ENCODE assay signal across 11 mouse cellular contexts in the genomic region with DNA sequence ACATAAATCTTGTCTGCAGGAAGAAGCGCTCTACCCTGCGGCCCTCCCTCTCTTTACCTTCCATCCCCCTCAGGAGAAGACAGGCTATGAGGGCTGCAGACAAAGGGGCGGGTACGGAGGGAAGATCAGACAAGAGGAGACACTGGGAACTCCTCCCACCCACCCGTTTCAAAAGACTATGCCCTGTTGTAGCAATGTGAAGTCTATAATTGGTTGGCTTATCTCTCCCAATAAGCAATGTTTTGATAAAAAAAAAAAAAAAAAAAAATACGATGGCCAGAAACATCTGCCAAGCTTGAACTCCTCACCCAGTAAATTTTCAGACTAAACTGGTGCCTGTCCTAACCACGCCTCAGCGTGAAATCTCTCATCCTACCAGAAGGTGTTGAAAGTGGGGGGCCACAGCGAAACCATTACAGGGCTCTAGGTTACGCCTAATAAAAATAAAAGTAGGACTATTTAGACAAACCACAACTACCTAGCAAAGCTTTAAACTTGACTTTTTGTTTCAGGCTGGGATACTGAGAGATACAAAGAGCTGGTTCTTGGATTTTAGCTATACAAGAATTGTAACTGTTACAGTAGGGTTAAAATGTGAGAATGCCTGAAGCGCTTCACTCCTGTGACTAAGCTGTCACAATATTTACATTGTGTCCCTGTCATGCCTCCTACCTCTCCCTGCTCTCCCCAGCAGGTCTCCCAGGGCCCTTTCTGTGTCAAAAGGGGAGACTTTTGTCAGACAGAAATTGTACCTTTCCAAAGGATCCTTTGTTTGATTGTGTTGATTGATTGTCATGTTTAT.
A peak's percentile ranks its signal among the peaks of the same experiment; 100 is the strongest.
DNase-seq lines count a peak whose midpoint lies in the region; ATAC-seq and TF ChIP-seq lines count a peak whose summit lies in the region.
"Had no signal": no experiment of that assay in that cellular context is flagged by ENCODE, and none has a peak within 500 bp of the region (broad histone marks: within the 10 kb centered on the region; RNA-seq: fewer than 3 reads in every experiment).

No protein-coding gene starts in this region.

- peaks cover 7% of the 10 kb centered on the region; the same call in 1 of the 2 replicates for H3K4me1 ChIP-seq in cerebellum, adult 2 months (ENCODE audit: control insufficient read depth, insufficient read depth, low read length)
- peaks cover 40% of the 10 kb centered on the region for H3K4me1 ChIP-seq in hindbrain, embryonic 13.5 days (replicated peaks)
- H3K4me1 ChIP-seq in neural tube, embryonic 13.5 days (replicated peaks): peaks cover 45% of the 10 kb centered on the region

- TF ChIP-seq CTCF in cerebellum, adult 2 months (IDR thresholded peaks at IDR 0.05; ENCODE audit: borderline replicate concordance, insufficient read depth, low read depth, low read length): no peak

- intact Hi-C loops in left cerebral cortex, postnatal 4 days (cut with DNase I): loop anchor here (10.0 kb wide), 1 partner anchor 122 kb away; a partner anchor contains a TSS

- H3K36me3 ChIP-seq in hindbrain, embryonic 13.5 days: no peaks in the 10 kb centered on the region
- H3K36me3 ChIP-seq in neural tube, embryonic 13.5 days: no peaks in the 10 kb centered on the region

- peak; percentile 41; the same call in 1 of the 2 replicates for ATAC-seq in hindbrain, embryonic 13.5 days (ENCODE audit: low FRiP score)
- peak; percentile 66 for ATAC-seq in neural tube, embryonic 13.5 days (ENCODE audit: low read depth)

- no peaks in the 10 kb centered on the region for H3K27me3 ChIP-seq in cerebellum, adult 2 months (ENCODE audit: control insufficient read depth, insufficient read depth, low read length)
- H3K27me3 ChIP-seq in hindbrain, embryonic 13.5 days: peaks cover 15% of the 10 kb centered on the region
- H3K27me3 ChIP-seq in neural tube, embryonic 13.5 days: peaks cover 49% of the 10 kb centered on the region

- peak overlapping the region; percentile 39 for H3K4me2 ChIP-seq in hindbrain, embryonic 13.5 days
- peak overlapping the region; percentile 44 for H3K4me2 ChIP-seq in neural tube, embryonic 13.5 days

- no peaks in the 10 kb centered on the region for H3K9me3 ChIP-seq in hindbrain, embryonic 13.5 days
- no peaks in the 10 kb centered on the region for H3K9me3 ChIP-seq in neural tube, embryonic 13.5 days

- no peak for DNase-seq in cerebellum, adult 2 months
- no peak for DNase-seq in cerebellum, postnatal 36 days
- DNase-seq in left cerebral cortex, postnatal 4 days: peak; percentile 19
- DNase-seq in left cerebral cortex, adult 8-10 months (ENCODE audit: low spot score in 2 of 2): no peak
- no peak for DNase-seq in urinary bladder, postnatal 14 days (ENCODE audit: low spot score)
- no peak for DNase-seq in frontal cortex, postnatal 36 days (ENCODE audit: low spot score in 2 of 2)
- DNase-seq: kidney, adult 18-20 months; right cerebral cortex, postnatal 25 days had no signal

- H3K27ac ChIP-seq in cerebellum, adult 2 months (ENCODE audit: insufficient read depth, low read length): no peak overlapping the region
- peak overlapping the region; percentile 76 for H3K27ac ChIP-seq in hindbrain, embryonic 13.5 days
- peak overlapping the region; percentile 55 for H3K27ac ChIP-seq in neural tube, embryonic 13.5 days (replicated peaks)
- H3K27ac ChIP-seq: macrophage had no signal

- TF ChIP-seq POLR2A in cerebellum, adult 2 months (IDR thresholded peaks at IDR 0.05; ENCODE audit: borderline replicate concordance, insufficient read depth, low read length): no peak

- peak overlapping the region; percentile 24 for H3K4me3 ChIP-seq in cerebellum, adult 2 months (replicated peaks; ENCODE audit: insufficient read depth, low read depth, low read length)
- no peak overlapping the region for H3K4me3 ChIP-seq in hindbrain, embryonic 13.5 days
- 0 out of 2 replicates have a peak overlapping the region, but pooled peaks have one; percentile 4 for H3K4me3 ChIP-seq in neural tube, embryonic 13.5 days

- no peak overlapping the region for H3K9ac ChIP-seq in hindbrain, embryonic 13.5 days
- peak overlapping the region; percentile 31; the same call in 1 of the 2 replicates for H3K9ac ChIP-seq in neural tube, embryonic 13.5 days

- WGBS in cerebellum, adult 2 months: 47% methylated on average over 11 of the region's 11 CpGs
- 8% methylated on average over 11 of the region's 11 CpGs for WGBS in hindbrain, embryonic 13.5 days
- 4% methylated on average over 11 of the region's 11 CpGs for WGBS in neural tube, embryonic 13.5 days
